Mouse (Mus musculus): ENCODE data around the gene Ngf. TPM values are rescaled to one million over a fixed set of nuclear protein-coding genes. Genes with fewer than 3 reads are reported as not detected.
A peak's percentile ranks its signal among the peaks of the same experiment; 100 is the strongest.

Gene Ngf
- polyA plus RNA-seq, 1 experiment from 2014 or later = 0.31 TPM

DNA sequence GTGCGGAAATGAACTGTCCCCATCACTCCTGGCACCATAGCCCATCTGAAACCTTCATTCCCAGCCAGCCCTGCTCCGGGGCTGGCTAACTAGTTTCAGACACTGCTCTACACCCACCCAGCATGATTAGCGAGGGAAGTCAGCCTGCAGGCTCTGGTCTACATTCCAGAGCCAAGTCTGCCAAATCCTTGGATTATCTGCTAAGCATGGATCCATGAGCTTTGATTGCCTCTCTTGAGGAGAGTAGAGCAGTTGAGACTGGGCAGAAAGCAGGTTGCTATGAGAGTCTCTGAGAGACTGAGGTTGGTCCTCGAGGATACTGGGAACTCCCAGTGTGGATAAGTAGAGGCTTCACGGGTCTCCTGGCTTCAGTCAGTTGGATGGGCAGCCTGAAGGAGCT lies 51.3 kb downstream of the Ngf start:
- H3K27ac ChIP-seq (ENCODE audit: low read length) = no peak overlapping the region
- H3K4me2 ChIP-seq (replicated peaks; ENCODE audit: low read depth, low read length) = no peak overlapping the region
- H3K9ac ChIP-seq (replicated peaks; ENCODE audit: low read depth) = no peak overlapping the region
- 76% methylated on average over 5 of the region's 5 CpGs for WGBS
- H3K4me1 ChIP-seq (ENCODE audit: insufficient read depth, low read depth, low read length) = no peaks in the 10 kb centered on the region
- ATAC-seq = no peak
- no peaks in the 10 kb centered on the region for H3K9me3 ChIP-seq (ENCODE audit: low read length)
- no peak for DNase-seq (ENCODE audit: low spot score)
- no peaks in the 10 kb centered on the region for H3K27me3 ChIP-seq (replicated peaks; ENCODE audit: insufficient read depth, low read length)
- no peaks in the 10 kb centered on the region for H3K36me3 ChIP-seq (ENCODE audit: insufficient read depth, low read length)
- no peak overlapping the region for H3K4me3 ChIP-seq (ENCODE audit: low read depth, low read length)
- TF ChIP-seq EP300 (IDR thresholded peaks at IDR 0.05) (no peak), CTCF (IDR thresholded peaks at IDR 0.05) (no peak)

DNA sequence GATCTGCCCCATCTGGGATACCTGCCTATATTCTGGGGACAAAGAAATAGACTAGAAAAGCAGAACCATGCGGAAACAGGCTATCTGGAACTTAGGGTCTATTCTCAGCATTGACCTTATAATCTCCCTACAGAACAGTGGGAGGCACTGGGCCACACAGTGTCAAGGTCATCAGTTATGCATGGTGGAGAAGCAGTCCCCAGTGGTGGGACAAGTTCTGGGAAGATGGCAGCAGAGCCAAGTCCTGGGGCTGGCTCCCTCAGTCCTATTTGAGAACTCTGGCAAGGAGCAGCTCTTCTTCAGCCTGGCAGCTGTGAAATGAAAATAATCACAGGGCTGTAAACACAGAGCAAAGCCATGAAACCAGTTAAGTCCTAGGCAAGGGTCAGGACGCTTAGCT lies 54.0 kb downstream of the Ngf start:
- Histone ChIP-seq H3K27ac (ENCODE audit: low read length) (no peak overlapping the region), H3K27me3 (replicated peaks; ENCODE audit: insufficient read depth, low read length) (no peaks in the 10 kb centered on the region), H3K4me3 (ENCODE audit: low read depth, low read length) (no peak overlapping the region), H3K4me1 (ENCODE audit: insufficient read depth, low read depth, low read length) (no peaks in the 10 kb centered on the region), H3K4me2 (replicated peaks; ENCODE audit: low read depth, low read length) (no peak overlapping the region), H3K9me3 (ENCODE audit: low read length) (no peaks in the 10 kb centered on the region), H3K9ac (replicated peaks; ENCODE audit: low read depth) (no peak overlapping the region), H3K36me3 (ENCODE audit: insufficient read depth, low read length) (no peaks in the 10 kb centered on the region)
- no peak for TF ChIP-seq EP300 (IDR thresholded peaks at IDR 0.05)
- no peak for TF ChIP-seq CTCF (IDR thresholded peaks at IDR 0.05)
- DNase-seq (ENCODE audit: low spot score) = no peak
- ATAC-seq = no peak
- 75% methylated on average over 2 of the region's 2 CpGs for WGBS

DNA sequence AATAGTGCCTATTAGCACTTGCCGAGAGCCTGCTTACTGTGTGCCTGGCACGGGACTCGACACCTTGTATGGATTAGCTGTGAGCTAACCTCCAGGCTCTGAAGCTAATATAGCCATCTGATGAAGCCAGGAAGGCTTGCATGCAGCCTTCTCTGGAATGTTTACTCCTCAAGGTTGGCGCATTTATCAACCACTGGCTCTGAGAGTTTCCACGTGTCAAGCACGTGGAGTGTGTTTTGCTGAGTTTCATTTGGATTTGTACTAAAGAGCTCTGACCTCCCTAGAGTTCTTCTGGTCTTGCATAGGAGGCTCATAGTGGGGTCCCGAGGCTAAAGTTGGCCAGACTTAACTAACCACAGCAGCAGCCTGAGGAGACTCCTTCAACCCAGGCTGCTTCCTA lies 55.2 kb downstream of the Ngf start:
- WGBS = 50% methylated on average over 7 of the region's 7 CpGs
- H3K4me1 ChIP-seq (ENCODE audit: insufficient read depth, low read depth, low read length) = no peaks in the 10 kb centered on the region
- no peaks in the 10 kb centered on the region for H3K9me3 ChIP-seq (ENCODE audit: low read length)
- no peak for TF ChIP-seq EP300 (IDR thresholded peaks at IDR 0.05)
- TF ChIP-seq CTCF (IDR thresholded peaks at IDR 0.05) = no peak
- ATAC-seq (no peak), DNase-seq (ENCODE audit: low spot score) (no peak)
- no peak overlapping the region for H3K9ac ChIP-seq (replicated peaks; ENCODE audit: low read depth)
- no peaks in the 10 kb centered on the region for H3K36me3 ChIP-seq (ENCODE audit: insufficient read depth, low read length)
- no peak overlapping the region for H3K4me3 ChIP-seq (ENCODE audit: low read depth, low read length)
- H3K27me3 ChIP-seq (replicated peaks; ENCODE audit: insufficient read depth, low read length) = no peaks in the 10 kb centered on the region
- H3K27ac ChIP-seq (ENCODE audit: low read length) = no peak overlapping the region
- H3K4me2 ChIP-seq (replicated peaks; ENCODE audit: low read depth, low read length) = no peak overlapping the region

DNA sequence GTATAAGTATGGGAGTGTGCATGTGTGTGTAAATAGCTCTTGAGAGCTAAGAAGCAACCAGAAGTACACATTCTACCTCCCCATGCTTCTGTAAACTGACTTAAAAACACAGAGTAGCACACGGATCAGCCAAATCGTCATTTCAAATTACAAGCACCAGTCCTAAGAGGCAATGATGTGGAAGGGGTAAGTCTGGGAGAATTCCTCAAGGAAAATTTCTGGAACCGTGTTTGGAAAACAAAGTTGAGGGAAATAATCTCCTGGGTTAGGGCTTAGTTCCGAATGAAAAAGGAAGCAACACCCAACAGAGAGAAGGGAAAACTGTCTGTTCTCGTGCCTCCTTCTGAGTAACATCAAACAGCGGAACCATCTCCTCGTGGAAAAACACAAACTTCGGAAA lies 56.1 kb downstream of the Ngf start:
- H3K27ac ChIP-seq (ENCODE audit: low read length) = no peak overlapping the region
- no peaks in the 10 kb centered on the region for H3K27me3 ChIP-seq (replicated peaks; ENCODE audit: insufficient read depth, low read length)
- H3K36me3 ChIP-seq (ENCODE audit: insufficient read depth, low read length) = no peaks in the 10 kb centered on the region
- H3K9ac ChIP-seq (replicated peaks; ENCODE audit: low read depth) = no peak overlapping the region
- TF ChIP-seq CTCF (IDR thresholded peaks at IDR 0.05) (no peak), EP300 (IDR thresholded peaks at IDR 0.05) (no peak)
- peak overlapping the region; percentile 41 for H3K4me2 ChIP-seq (replicated peaks; ENCODE audit: low read depth, low read length)
- 57% methylated on average over 8 of the region's 8 CpGs for WGBS
- DNase-seq (ENCODE audit: low spot score) = no peak
- no peak for ATAC-seq
- H3K9me3 ChIP-seq (ENCODE audit: low read length) = no peaks in the 10 kb centered on the region
- H3K4me3 ChIP-seq (ENCODE audit: low read depth, low read length) = no peak overlapping the region
- no peaks in the 10 kb centered on the region for H3K4me1 ChIP-seq (ENCODE audit: insufficient read depth, low read depth, low read length)

DNA sequence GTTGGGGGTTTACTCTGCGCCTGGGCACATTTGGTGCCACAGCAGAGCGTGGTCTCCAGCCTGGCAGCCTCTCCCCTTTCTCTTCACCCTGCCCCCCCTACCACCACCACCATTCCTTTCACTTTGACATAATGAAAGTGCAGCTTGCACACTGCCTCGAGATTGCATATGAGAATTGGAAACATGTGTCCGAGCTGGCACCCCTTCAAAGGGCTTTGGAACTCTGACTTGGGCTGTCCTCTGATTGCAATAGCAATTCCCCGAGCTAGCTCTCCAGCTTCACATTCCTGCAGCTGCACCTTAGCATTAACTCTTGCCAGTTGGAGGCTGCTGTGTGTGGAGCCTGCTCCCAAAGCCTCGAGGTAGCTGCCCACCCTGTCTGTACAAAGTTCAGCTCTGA lies 56.8 kb downstream of the Ngf start:
- H3K4me1 ChIP-seq (ENCODE audit: insufficient read depth, low read depth, low read length) = no peaks in the 10 kb centered on the region
- no peak overlapping the region for H3K27ac ChIP-seq (ENCODE audit: low read length)
- H3K9me3 ChIP-seq (ENCODE audit: low read length) = no peaks in the 10 kb centered on the region
- no peak for TF ChIP-seq EP300 (IDR thresholded peaks at IDR 0.05)
- no peak for TF ChIP-seq CTCF (IDR thresholded peaks at IDR 0.05)
- no peaks in the 10 kb centered on the region for H3K36me3 ChIP-seq (ENCODE audit: insufficient read depth, low read length)
- 35% methylated on average over 6 of the region's 6 CpGs for whole genome bisulfite sequencing
- H3K4me3 ChIP-seq (ENCODE audit: low read depth, low read length) = no peak overlapping the region
- H3K9ac ChIP-seq (replicated peaks; ENCODE audit: low read depth) = no peak overlapping the region
- H3K27me3 ChIP-seq (replicated peaks; ENCODE audit: insufficient read depth, low read length) = no peaks in the 10 kb centered on the region
- peak; percentile 35 for DNase-seq (ENCODE audit: low spot score)
- H3K4me2 ChIP-seq (replicated peaks; ENCODE audit: low read depth, low read length) = peak overlapping the region; percentile 41
- no peak for ATAC-seq

DNA sequence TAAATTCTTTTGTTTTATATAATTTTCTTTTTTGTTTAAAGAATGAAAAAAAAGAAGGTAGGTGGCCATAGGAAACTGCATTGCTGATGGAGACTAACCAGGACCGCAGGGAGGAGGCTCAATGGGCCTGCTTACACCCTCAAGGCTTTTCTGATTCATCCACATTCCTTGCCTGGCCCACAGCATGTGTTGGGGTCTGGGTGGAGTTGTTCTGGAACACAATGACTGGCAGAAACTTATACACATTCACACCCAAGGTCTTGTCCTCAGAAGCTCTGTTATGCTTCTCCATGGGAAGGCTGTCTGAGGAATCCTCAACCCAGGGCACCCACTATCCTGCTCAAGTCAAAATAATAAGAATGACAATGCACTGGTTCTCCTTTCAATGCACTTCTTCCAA lies 65.0 kb downstream of the Ngf start:
- Histone ChIP-seq H3K4me3 (ENCODE audit: low read depth, low read length) (no peak overlapping the region), H3K9ac (replicated peaks; ENCODE audit: low read depth) (no peak overlapping the region), H3K27me3 (replicated peaks; ENCODE audit: insufficient read depth, low read length) (no peaks in the 10 kb centered on the region), H3K27ac (ENCODE audit: low read length) (no peak overlapping the region), H3K9me3 (ENCODE audit: low read length) (no peaks in the 10 kb centered on the region), H3K36me3 (ENCODE audit: insufficient read depth, low read length) (no peaks in the 10 kb centered on the region), H3K4me2 (replicated peaks; ENCODE audit: low read depth, low read length) (no peak overlapping the region), H3K4me1 (ENCODE audit: insufficient read depth, low read depth, low read length) (no peaks in the 10 kb centered on the region)
- DNase-seq (ENCODE audit: low spot score) = no peak
- no peak for ATAC-seq
- 78% methylated on average over 1 of the region's 1 CpGs for WGBS
- TF ChIP-seq EP300 (IDR thresholded peaks at IDR 0.05) = no peak
- no peak for TF ChIP-seq CTCF (IDR thresholded peaks at IDR 0.05)

DNA sequence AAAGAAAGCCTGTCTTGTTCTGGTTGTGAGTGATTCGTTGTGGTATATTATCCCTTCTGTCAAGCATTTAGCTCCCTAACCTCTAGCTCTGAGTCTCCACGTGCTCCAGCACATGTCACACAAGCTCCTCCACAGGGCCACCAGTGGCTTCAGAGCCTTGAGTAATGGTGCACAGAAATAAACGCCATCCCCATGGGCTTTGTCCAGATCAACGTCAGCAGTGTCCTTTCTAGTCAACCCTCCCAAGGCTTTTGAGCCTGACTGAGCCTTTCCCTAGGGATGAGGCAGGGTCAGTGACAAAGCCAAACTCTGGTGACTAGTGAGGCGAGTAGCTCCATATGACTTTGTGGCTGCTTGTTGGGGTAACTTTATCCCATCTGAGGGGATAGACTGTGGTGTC lies 73.9 kb downstream of the Ngf start:
- ATAC-seq = no peak
- no peaks in the 10 kb centered on the region for H3K4me1 ChIP-seq (ENCODE audit: insufficient read depth, low read depth, low read length)
- no peak overlapping the region for H3K27ac ChIP-seq (ENCODE audit: low read length)
- no peaks in the 10 kb centered on the region for H3K9me3 ChIP-seq (ENCODE audit: low read length)
- H3K27me3 ChIP-seq (replicated peaks; ENCODE audit: insufficient read depth, low read length) = no peaks in the 10 kb centered on the region
- no peak for DNase-seq (ENCODE audit: low spot score)
- 73% methylated on average over 5 of the region's 5 CpGs for WGBS
- H3K4me2 ChIP-seq (replicated peaks; ENCODE audit: low read depth, low read length) = no peak overlapping the region
- H3K4me3 ChIP-seq (ENCODE audit: low read depth, low read length) = no peak overlapping the region
- TF ChIP-seq CTCF (IDR thresholded peaks at IDR 0.05) = no peak
- no peak for TF ChIP-seq EP300 (IDR thresholded peaks at IDR 0.05)
- H3K9ac ChIP-seq (replicated peaks; ENCODE audit: low read depth) = no peak overlapping the region
- no peaks in the 10 kb centered on the region for H3K36me3 ChIP-seq (ENCODE audit: insufficient read depth, low read length)
